Mouse (Mus musculus): ENCODE data around the gene Arap1.

DNA sequence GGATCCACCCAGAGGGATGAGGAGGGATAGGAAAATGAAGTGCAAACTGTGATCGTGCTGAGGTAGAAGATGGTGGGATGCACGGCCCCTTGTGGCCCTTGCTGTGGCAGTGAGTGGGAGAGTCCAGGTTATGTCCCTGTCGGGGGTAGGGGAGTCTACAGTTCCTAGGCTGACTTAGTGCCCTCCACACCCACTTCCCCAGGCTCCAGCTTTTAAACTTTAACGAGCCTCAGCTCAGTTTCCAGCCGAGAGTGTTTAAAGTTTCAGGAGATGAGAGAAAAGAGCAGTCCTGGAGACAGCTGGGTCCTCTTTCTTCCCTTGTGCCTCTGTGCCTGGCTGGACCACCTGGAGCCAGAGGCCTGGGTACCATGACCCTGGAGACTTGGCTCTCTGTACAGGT, 20.6 kb upstream of the Arap1 start:
- TF ChIP-seq CTCF (IDR thresholded peaks at IDR 0.05; ENCODE audit: extremely low read depth, insufficient read depth, low read length) (no peak), POLR2A (IDR thresholded peaks at IDR 0.05; ENCODE audit: extremely low read depth, insufficient read depth, low read length) (no peak)
